Mouse (Mus musculus): ENCODE data around the gene Clec4n. TPM values are rescaled to one million over a fixed set of nuclear protein-coding genes. Genes with fewer than 3 reads are reported as not detected.
"Not testable (repeated sequence)": the region's sequence is repeated elsewhere in the genome, so short reads cannot be mapped to it uniquely, and the experiment has no call there.

The Clec4n gene
- polyA plus RNA-seq, 1 experiment = not detected

DNA sequence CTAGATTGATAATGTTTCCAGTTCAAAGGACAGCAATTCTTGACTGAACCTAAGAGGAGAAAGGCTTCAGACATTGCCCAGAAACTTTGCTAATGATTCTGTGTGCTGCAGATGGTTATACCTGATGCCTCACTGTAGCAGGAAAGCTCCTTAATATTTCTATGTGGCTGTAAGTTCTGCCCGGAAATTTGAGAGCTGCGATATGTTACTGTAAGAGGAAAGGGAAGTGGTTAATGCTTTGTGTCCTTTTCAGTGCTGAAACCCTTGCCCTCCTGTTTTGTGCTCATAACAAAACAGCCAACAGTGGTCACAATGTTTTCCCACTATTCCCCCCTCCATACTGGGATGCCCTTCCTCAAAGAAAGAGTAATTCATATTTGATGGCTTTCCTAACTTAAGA, 56.7 kb downstream of the Clec4n start:
- no peak overlapping the region for H3K27ac ChIP-seq (ENCODE audit: insufficient read depth, low read depth, low read length)
- 93% methylated on average over 2 of the region's 2 CpGs for WGBS
- no peak for TF ChIP-seq CTCF (IDR thresholded peaks at IDR 0.05; ENCODE audit: insufficient read depth, low read depth, low read length)
- TF ChIP-seq POLR2A (IDR thresholded peaks at IDR 0.05; ENCODE audit: insufficient read depth, low read depth, low read length) = no peak
- H3K4me3 ChIP-seq (ENCODE audit: insufficient read depth, low read depth, low read length) = no peak overlapping the region
- H3K4me1 ChIP-seq (ENCODE audit: control insufficient read depth, insufficient read depth, low read length) = no peaks in the 10 kb centered on the region

DNA sequence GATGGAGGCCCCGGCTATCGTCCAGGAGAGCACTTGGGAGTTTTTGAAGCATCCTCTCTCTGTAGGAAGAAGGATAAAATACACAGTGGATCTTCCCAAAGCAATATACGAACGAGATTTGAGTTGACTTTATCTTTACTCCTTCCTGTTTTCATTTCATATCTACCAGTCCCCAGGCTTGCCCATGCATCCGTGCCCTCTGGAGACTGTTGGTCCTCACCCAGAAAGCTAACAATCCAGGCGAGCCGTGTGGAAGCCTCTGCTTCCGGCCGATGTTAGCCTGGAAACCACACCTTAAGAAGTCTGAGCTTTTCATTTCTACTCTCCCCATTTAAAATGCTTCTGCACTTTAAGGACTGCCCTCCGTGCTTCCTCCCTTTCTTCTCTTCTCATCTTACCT, 59.3 kb downstream of the Clec4n start:
- TF ChIP-seq CTCF (IDR thresholded peaks at IDR 0.05; ENCODE audit: insufficient read depth, low read depth, low read length) = no peak
- no peak for TF ChIP-seq POLR2A (IDR thresholded peaks at IDR 0.05; ENCODE audit: insufficient read depth, low read depth, low read length)

DNA sequence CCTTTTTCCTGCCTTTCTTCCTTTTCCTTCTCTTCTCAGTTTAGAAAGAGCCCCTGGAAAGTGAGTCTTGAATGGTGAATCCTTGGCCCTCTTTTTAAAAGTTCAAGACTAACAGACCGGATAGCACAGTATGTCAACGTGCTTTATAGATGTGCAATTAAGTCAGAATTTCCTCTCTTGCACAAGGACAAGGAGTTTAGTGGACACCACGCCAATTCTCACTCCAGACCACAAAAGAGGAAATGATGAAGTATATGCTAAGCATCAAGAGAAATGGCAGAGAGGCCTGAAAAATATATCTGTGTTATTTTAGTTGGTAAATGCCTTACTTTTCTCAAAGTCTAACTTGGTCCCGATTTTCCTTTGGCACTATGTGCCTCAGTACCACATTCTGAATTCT, 60.1 kb downstream of the Clec4n start, which contains the start of gene Clec4e:
TSS of gene Clec4e (minus strand) at position 118 of the 400 bp plus-strand sequence.
- TF ChIP-seq POLR2A (IDR thresholded peaks at IDR 0.05; ENCODE audit: insufficient read depth, low read depth, low read length) (no peak), CTCF (IDR thresholded peaks at IDR 0.05; ENCODE audit: insufficient read depth, low read depth, low read length) (no peak)
- WGBS = 76% methylated on average over 4 of the region's 4 CpGs
- no peak within 1 kb of the TSS for H3K27ac ChIP-seq (ENCODE audit: insufficient read depth, low read depth, low read length)
- no peak within 1 kb of the TSS for H3K4me3 ChIP-seq (ENCODE audit: insufficient read depth, low read depth, low read length)
- H3K4me1 ChIP-seq (ENCODE audit: control insufficient read depth, insufficient read depth, low read length) = no peaks in the 10 kb centered on the region

More for the DNA sequence above, 59.3 kb downstream of the Clec4n start:
- Histone ChIP-seq H3K4me1 (ENCODE audit: control insufficient read depth, insufficient read depth, low read length) (no peaks in the 10 kb centered on the region), H3K27ac (ENCODE audit: insufficient read depth, low read depth, low read length) (no peak overlapping the region), H3K4me3 (ENCODE audit: insufficient read depth, low read depth, low read length) (no peak overlapping the region)
- 88% methylated on average over 10 of the region's 10 CpGs for WGBS

DNA sequence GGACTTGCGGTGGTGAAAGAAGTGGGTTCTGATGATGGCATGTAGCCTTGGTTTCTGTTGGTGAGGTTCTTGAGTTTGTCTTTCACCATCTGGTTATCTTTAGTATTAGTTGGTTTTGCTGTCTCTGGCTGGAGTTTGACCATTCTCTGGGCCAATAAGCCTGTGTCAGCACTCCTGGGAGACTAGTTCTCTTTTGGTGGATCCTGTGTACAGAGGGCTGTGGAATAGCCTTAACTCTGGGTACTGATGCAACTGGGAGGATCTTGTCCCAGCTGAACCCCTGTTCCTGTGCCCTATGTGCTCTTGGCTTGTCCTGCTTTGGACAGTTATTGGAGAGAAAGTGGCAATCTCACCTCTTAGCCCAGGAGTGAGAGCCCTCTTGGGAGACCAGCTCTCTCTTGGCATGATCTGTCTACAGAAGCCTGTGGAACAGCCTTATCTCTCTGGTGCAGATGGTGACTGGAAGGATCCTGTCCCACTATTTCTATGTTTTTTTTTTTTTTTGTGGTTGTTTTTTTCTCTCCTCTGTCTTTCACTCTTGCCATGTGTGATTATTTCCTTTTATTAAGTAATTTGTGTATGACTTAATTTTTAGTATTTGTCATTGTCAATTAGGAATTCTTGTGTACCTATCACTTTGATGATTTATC, 63.2 kb downstream of the Clec4n start:
- no peak overlapping the region for H3K4me3 ChIP-seq (ENCODE audit: insufficient read depth, low read depth, low read length)
- WGBS = 98% methylated on average over 1 of the region's 1 CpGs
- no peak overlapping the region for H3K27ac ChIP-seq (ENCODE audit: insufficient read depth, low read depth, low read length)
- no peaks in the 10 kb centered on the region for H3K4me1 ChIP-seq (ENCODE audit: control insufficient read depth, insufficient read depth, low read length)
- no peak for TF ChIP-seq POLR2A (IDR thresholded peaks at IDR 0.05; ENCODE audit: insufficient read depth, low read depth, low read length)
- no peak for TF ChIP-seq CTCF (IDR thresholded peaks at IDR 0.05; ENCODE audit: insufficient read depth, low read depth, low read length)

DNA sequence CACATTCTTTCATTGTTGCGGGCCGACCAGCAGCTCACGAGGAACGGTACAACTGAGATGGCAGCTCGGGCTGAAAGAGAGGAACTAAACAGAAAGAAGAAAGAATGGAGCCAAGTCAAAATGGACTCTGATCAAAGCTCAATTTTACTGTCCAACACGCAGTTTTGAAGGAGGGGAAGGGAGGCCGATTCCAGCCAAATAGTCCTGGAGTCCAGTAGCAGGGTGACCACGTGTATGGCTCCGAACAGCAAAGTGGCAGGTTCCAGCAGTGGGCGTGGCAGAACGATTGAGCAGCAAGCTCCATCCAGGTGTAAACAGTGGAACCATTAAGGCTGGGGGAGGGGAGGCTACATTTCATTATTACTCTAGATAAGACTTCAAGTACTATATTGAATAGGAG, 63.9 kb downstream of the Clec4n start:
- 89% methylated on average over 11 of the region's 11 CpGs for WGBS
- not testable (repeated sequence) for H3K4me3 ChIP-seq (ENCODE audit: insufficient read depth, low read depth, low read length); H3K4me1 ChIP-seq (ENCODE audit: control insufficient read depth, insufficient read depth, low read length); H3K27ac ChIP-seq (ENCODE audit: insufficient read depth, low read depth, low read length)

Other genes with a start within 250 kb of the Clec4n start
- gene Clec4a4, start 239.5 kb upstream of the Clec4n start, polyA plus RNA-seq (2012; ENCODE audit: insufficient read depth, insufficient read length, low replicate concordance, missing spikeins) = not detected in 2 replicates
- gene Clec4b1, start 179.9 kb upstream of the Clec4n start, polyA plus RNA-seq (2012; ENCODE audit: insufficient read depth, insufficient read length, low replicate concordance, missing spikeins) = not detected in 2 replicates
- not detected in 2 replicates for gene Clec4a2, start 123.4 kb upstream of the Clec4n start, polyA plus RNA-seq (2012; ENCODE audit: insufficient read depth, insufficient read length, low replicate concordance, missing spikeins)
- not detected in 2 replicates for gene Clec4b2, start 57.0 kb upstream of the Clec4n start, polyA plus RNA-seq (2012; ENCODE audit: insufficient read depth, insufficient read length, low replicate concordance, missing spikeins)
- not detected in 2 replicates for gene Clec4d, start 32.3 kb downstream of the Clec4n start, polyA plus RNA-seq (2012; ENCODE audit: insufficient read depth, insufficient read length, low replicate concordance, missing spikeins)
- gene Clec4e, start 60.0 kb downstream of the Clec4n start, polyA plus RNA-seq (2012; ENCODE audit: insufficient read depth, insufficient read length, low replicate concordance, missing spikeins) = not detected in 2 replicates
- gene Vmn2r19, start 78.5 kb downstream of the Clec4n start, polyA plus RNA-seq (2012; ENCODE audit: insufficient read depth, insufficient read length, low replicate concordance, missing spikeins) = not detected in 2 replicates
- not detected in 2 replicates for gene Vmn2r20, start 188.3 kb downstream of the Clec4n start, polyA plus RNA-seq (2012; ENCODE audit: insufficient read depth, insufficient read length, low replicate concordance, missing spikeins)

Measured in olfactory bulb, adult 2 months (tissue).